Mouse (Mus musculus): ENCODE data around the gene Psg26. TPM values are rescaled to one million over a fixed set of nuclear protein-coding genes. Genes with fewer than 3 reads are reported as not detected.

The Psg26 gene
- polyA plus RNA-seq (2014; fragmentation: Illumina TruSeq; extraction: RNeasy Lipid Tissue Mini Kit (QIAGEN cat#74804); ENCODE audit: low read depth, low replicate concordance) = not detected

DNA sequence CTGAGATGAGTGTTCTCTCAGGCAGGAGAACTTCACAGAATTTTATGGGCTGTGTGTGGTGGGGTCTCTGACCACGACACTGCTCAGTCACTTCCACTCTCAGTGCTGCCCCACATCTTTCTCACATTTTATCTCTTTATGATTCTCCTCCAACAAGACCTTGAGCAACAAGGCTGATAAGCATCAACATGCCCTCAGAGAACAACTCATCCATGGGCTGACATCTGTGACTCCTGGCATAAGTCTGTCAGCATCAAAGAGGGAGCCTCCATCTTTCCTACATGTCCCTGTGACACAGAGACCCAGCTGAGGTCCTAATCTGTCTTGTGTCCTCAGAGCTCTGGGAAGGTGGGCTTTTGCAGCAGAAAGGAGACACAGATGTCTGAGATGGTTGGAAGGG, at the start of gene Psg26:
Gene Psg26, minus strand, starts transcription at position 101 of the 400 bp plus-strand sequence.

DNA sequence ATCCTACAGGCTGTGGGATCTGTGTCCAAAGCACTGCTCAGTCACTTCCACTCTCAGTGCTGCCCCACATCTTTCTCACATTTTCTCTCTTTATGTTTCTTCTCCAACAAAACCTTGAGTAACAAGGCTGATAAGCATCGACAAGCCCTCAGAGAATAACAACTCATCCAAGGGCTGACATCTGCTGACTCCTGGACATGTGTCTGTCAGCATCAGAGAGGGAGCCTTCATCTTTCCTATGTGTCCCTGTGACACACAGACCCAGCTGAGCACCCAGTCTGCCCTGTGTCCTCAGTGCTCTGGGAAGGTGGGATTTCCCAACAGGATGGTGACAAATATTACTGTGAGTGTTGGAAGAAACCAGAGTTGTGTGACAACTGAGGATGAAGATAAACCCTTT, 48.2 kb upstream of the Psg26 start, which contains the start of gene Psg25:
Gene Psg25, minus strand, starts transcription at position 101 of the 400 bp plus-strand sequence.

DNA sequence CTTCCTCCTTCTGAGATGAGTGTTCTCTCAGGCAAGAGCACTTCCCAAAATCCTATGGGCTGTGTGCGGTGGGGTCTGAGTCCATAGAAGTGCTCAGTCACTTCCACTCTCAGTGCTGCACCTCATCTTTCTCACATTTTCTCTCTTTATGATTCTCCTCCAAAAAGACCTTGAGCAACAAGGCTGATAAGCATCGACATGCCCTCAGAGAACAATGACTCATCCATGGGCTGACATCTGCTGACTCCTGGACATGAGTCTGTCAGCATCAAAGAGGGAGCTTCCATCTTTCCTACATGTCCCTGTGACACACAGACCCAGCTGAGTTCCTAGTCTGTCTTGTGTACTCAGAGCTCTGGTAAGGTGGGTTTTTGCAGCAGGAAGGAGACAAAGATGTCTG, 52.0 kb downstream of the Psg26 start, which contains the start of gene Psg28:
Gene Psg28, minus strand, starts transcription at position 101 of the 400 bp plus-strand sequence.

Other genes with a start within 250 kb of the Psg26 start
- gene Mill1, start 238.8 kb downstream of the Psg26 start, polyA plus RNA-seq (2014; fragmentation: Illumina TruSeq; extraction: RNeasy Lipid Tissue Mini Kit (QIAGEN cat#74804); ENCODE audit: low read depth, low replicate concordance) = not detected
- gene Psg18, start 129.2 kb downstream of the Psg26 start, polyA plus RNA-seq (2014; fragmentation: Illumina TruSeq; extraction: RNeasy Lipid Tissue Mini Kit (QIAGEN cat#74804); ENCODE audit: low read depth, low replicate concordance) = not detected
- gene Psg28, start 52.1 kb downstream of the Psg26 start, polyA plus RNA-seq (2014; fragmentation: Illumina TruSeq; extraction: RNeasy Lipid Tissue Mini Kit (QIAGEN cat#74804); ENCODE audit: low read depth, low replicate concordance) = not detected
- gene Psg25, start 48.1 kb upstream of the Psg26 start, polyA plus RNA-seq (2014; fragmentation: Illumina TruSeq; extraction: RNeasy Lipid Tissue Mini Kit (QIAGEN cat#74804); ENCODE audit: low read depth, low replicate concordance) = not detected
- not detected for gene Psg27, start 83.1 kb upstream of the Psg26 start, polyA plus RNA-seq (2014; fragmentation: Illumina TruSeq; extraction: RNeasy Lipid Tissue Mini Kit (QIAGEN cat#74804); ENCODE audit: low read depth, low replicate concordance)
- gene Psg23, start 132.3 kb upstream of the Psg26 start, polyA plus RNA-seq (2014; fragmentation: Illumina TruSeq; extraction: RNeasy Lipid Tissue Mini Kit (QIAGEN cat#74804); ENCODE audit: low read depth, low replicate concordance) = not detected
- not detected for gene Psg21, start 172.5 kb upstream of the Psg26 start, polyA plus RNA-seq (2014; fragmentation: Illumina TruSeq; extraction: RNeasy Lipid Tissue Mini Kit (QIAGEN cat#74804); ENCODE audit: low read depth, low replicate concordance)
- not detected for gene Psg20, start 202.0 kb upstream of the Psg26 start, polyA plus RNA-seq (2014; fragmentation: Illumina TruSeq; extraction: RNeasy Lipid Tissue Mini Kit (QIAGEN cat#74804); ENCODE audit: low read depth, low replicate concordance)
- not detected for gene Psg22, start 233.9 kb upstream of the Psg26 start, polyA plus RNA-seq (2014; fragmentation: Illumina TruSeq; extraction: RNeasy Lipid Tissue Mini Kit (QIAGEN cat#74804); ENCODE audit: low read depth, low replicate concordance)